Mouse (Mus musculus) MEL (cell line): ENCODE data around the gene Zfpm1.

ENCODE experiments used
- CHD1 ChIP-seq: IDR thresholded peaks from 2 replicates; pipeline ENCODE4 v1.6.1; 2012; ENCODE audit warnings: low read depth, mild to moderate bottlenecking, inconsistent platforms, low read length, improper control_type of control experiment
- CTCF ChIP-seq, 3 experiments: IDR thresholded peaks in 2 of 3; conservative IDR thresholded peaks in 1 of 3; 2 replicates each; pipeline ENCODE4 v1.5.1; 2011 to 2012; ENCODE audit warnings: low read length in 3 of 3, low read depth in 2 of 3, mild to moderate bottlenecking in 2 of 3, improper control_type of control experiment in 1 of 3, inconsistent platforms in 1 of 3, mixed read lengths in 1 of 3, moderate library complexity in 1 of 3; ENCODE audit not compliant: control insufficient read depth in 1 of 3, insufficient read depth in 1 of 3, poor library complexity in 1 of 3, severe bottlenecking in 1 of 3
- GATA1 ChIP-seq: IDR thresholded peaks from 2 replicates; pipeline ENCODE4 v1.6.1; 2011; ENCODE audit warnings: low read depth, low read length, improper control_type of control experiment
- POLR2A ChIP-seq, 2 experiments: IDR thresholded peaks; 2 replicates each; pipeline ENCODE4 v1.6.1; 2011 to 2012; ENCODE audit warnings: low read length in 2 of 2, mild to moderate bottlenecking in 2 of 2, control low read depth in 1 of 2, improper control_type of control experiment in 1 of 2, low read depth in 1 of 2, moderate library complexity in 1 of 2; ENCODE audit not compliant: control insufficient read depth in 1 of 2, insufficient read depth in 1 of 2, poor library complexity in 1 of 2

GRCm38 (mm10) chr8:122251739-122252138 is 30.2 kb upstream of the Zfpm1 start:
- TF ChIP-seq CTCF (IDR thresholded peaks at IDR 0.05 in 2 of 3, conservative IDR thresholded peaks at IDR 0.05 in 1 of 3; ENCODE audit: control insufficient read depth in 1 of 3, insufficient read depth in 1 of 3, low read depth in 2 of 3, low read length in 3 of 3, poor library complexity in 1 of 3, severe bottlenecking in 1 of 3) (no peak), CHD1 (no peak), POLR2A (IDR thresholded peaks at IDR 0.05; ENCODE audit: control insufficient read depth in 1 of 2, insufficient read depth in 1 of 2, low read depth in 1 of 2, low read length in 2 of 2, poor library complexity in 1 of 2) (no peak), GATA1 (no peak)
